Mouse (Mus musculus) E14TG2a.4 (cell line): ENCODE results near the gene Oxa1l.

Source experiments
- CTCF ChIP-seq: conservative IDR thresholded peaks from 2 replicates; pipeline ENCODE4 v1.5.1; 2014; ENCODE audit warnings: low read length
- NANOG ChIP-seq: IDR thresholded peaks from 2 replicates; pipeline ENCODE4 v1.6.1; 2014; ENCODE audit warnings: borderline replicate concordance, low read length, mixed read lengths

DNA sequence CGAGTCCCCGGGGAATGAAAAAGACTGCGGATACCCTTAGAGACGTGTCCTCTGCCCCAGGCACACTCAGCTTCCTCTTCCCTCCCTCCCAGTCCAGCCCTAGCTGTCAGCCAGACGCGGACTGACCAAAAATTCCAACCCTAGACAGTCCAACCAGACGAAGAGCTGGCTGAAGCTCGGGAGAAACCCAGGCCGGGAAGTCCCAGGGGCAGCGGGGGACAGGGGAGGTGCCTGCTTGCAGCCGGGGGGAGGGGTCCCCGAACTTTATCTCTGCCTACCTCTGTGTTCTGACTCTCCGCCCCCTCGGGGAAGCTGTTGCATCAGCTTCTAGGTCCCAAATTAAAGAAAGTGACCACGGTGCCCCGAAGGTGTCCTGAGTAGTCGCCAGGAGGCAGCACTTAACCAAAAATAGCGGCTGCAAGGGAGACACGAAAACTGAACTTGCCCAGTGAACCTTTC lies 57.0 kb downstream of the Oxa1l start, which contains the start of gene Slc7a7:
- TF ChIP-seq CTCF = peak; percentile 50
- no peak for TF ChIP-seq NANOG
